Mouse (Mus musculus) kidney, adult 10 weeks (tissue): ENCODE data around the gene Ptrh2. TPM values are rescaled to one million over a fixed set of nuclear protein-coding genes. Genes with fewer than 3 reads are reported as not detected.

Experiments used
- polyA plus RNA-seq: library from polyadenylated mRNA; stranded (reverse); fragments of 350-450 nt; fragmentation: Illumina TruSeq; extraction: RNeasy Lipid Tissue Mini Kit (QIAGEN cat#74804); gene quantifications from one replicate; pipeline ENCODE4 v1.2.3, GENCODE M21; 2014; ENCODE audit warnings: low read depth, low replicate concordance

Ptrh2 gene
- 18.6 TPM for polyA plus RNA-seq

DNA sequence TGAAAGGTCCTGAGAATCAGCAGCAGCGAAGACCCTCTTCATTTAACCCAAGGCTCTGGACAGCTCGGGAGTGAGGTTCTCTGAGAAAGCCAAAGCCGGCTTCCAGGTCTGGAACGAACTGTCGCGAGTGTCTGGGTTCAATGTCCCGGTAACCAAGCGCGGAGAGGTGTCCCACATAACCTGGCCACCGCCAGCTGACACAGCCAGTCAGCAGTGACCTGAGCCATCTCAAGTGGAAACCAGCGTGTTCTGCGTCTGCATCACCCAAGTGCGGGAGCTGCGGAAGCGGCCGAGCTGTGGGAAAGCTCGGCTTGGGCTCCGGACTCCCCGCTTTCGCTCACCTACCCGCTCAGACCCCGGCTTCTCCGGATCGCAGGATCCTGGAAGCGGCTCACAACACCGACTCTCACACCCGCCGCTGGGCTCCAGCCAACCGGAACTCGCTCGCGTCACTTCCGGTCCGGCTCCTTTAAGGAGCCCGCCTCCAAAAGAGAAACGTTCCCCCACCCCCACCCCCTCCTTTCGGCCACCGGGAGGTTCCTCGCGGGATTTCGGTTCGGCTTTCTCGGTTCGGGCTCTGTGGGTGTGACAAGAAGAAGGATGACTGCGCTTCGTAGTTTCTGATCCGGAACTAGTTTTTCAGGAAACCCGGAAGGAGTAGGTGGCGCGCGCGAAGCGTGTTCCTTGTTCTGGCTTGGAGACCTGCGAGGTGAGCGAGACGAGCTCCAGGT is at the start of gene Ptrh2, which contains the start of gene Vmp1:
TSS of gene Ptrh2 (plus strand) at position 591 of the 731 bp plus-strand sequence.
TSS of gene Vmp1 (minus strand) at position 442 of the 731 bp plus-strand sequence.

Other genes with a start within 250 kb of the Ptrh2 start
- 79.5 TPM for gene Rnft1, start 199.3 kb upstream of the Ptrh2 start, polyA plus RNA-seq
- gene Rps6kb1, start 139.2 kb upstream of the Ptrh2 start, polyA plus RNA-seq = 32.6 TPM
- 5.1 TPM for gene Tubd1, start 139.0 kb upstream of the Ptrh2 start, polyA plus RNA-seq
- 363 TPM for gene Vmp1, start 149 bp upstream of the Ptrh2 start, polyA plus RNA-seq
- gene Cltc, start 73.6 kb downstream of the Ptrh2 start, polyA plus RNA-seq = 398 TPM
- 139 TPM for gene Dhx40, start 123.8 kb downstream of the Ptrh2 start, polyA plus RNA-seq